Mouse (Mus musculus) central nervous system, embryonic 11.5 days (tissue): ENCODE data around the gene Olfr1120. TPM values are rescaled to one million over a fixed set of nuclear protein-coding genes. Genes with fewer than 3 reads are reported as not detected.

ENCODE experiments used
- polyA plus RNA-seq: library from polyadenylated mRNA; depleted of rRNA; stranded (reverse); fragments of >200 nt; gene quantifications from 2 replicates; pipeline ENCODE4 v1.2.3, GENCODE M21; 2012; rRNA removed

Olfr1120 gene
- polyA plus RNA-seq, result not detected in 2 replicates

GRCm38 (mm10) chr2:87354515-87354914 lies at the start of gene Olfr1120:
Gene Olfr1120 (plus strand): TSS chr2:87354815.

GRCm38 (mm10) chr2:87307281-87307680 lies 47.3 kb upstream of the Olfr1120 start, which contains the start of gene Olfr1118:
Gene Olfr1118 (plus strand): TSS chr2:87307581.

GRCm38 (mm10) chr2:87369595-87369994 lies 15.0 kb downstream of the Olfr1120 start, which contains the start of gene Olfr1121:
Gene Olfr1121 (plus strand): TSS chr2:87369895.

GRCm38 (mm10) chr2:87385549-87385948 lies 30.9 kb downstream of the Olfr1120 start, which contains the start of gene Olfr1122:
Gene Olfr1122 (plus strand): TSS chr2:87385849.

Other genes with a start within 250 kb of the Olfr1120 start
- not detected in 2 replicates for gene Olfr259, start 240.2 kb upstream of the Olfr1120 start, polyA plus RNA-seq
- not detected in 2 replicates for gene Olfr1110, start 214.5 kb upstream of the Olfr1120 start, polyA plus RNA-seq
- gene Olfr1111, start 202.2 kb upstream of the Olfr1120 start, polyA plus RNA-seq, result not detected in 2 replicates
- gene Olfr1112, start 167.0 kb upstream of the Olfr1120 start, polyA plus RNA-seq, result not detected in 2 replicates
- not detected in 2 replicates for gene Olfr1113, start 145.8 kb upstream of the Olfr1120 start, polyA plus RNA-seq
- not detected in 2 replicates for gene Olfr1115, start 106.8 kb upstream of the Olfr1120 start, polyA plus RNA-seq
- not detected in 2 replicates for gene Olfr1116, start 87.3 kb upstream of the Olfr1120 start, polyA plus RNA-seq
- gene Olfr1118, start 47.2 kb upstream of the Olfr1120 start, polyA plus RNA-seq, result not detected in 2 replicates
- not detected in 2 replicates for gene Olfr1121, start 15.1 kb downstream of the Olfr1120 start, polyA plus RNA-seq
- not detected in 2 replicates for gene Olfr1122, start 31.0 kb downstream of the Olfr1120 start, polyA plus RNA-seq
- gene Olfr1123, start 61.8 kb downstream of the Olfr1120 start, polyA plus RNA-seq, result not detected in 2 replicates
- not detected in 2 replicates for gene Olfr1124, start 75.5 kb downstream of the Olfr1120 start, polyA plus RNA-seq
- not detected in 2 replicates for gene Olfr1126, start 99.1 kb downstream of the Olfr1120 start, polyA plus RNA-seq
- gene Pramel7, start 142.3 kb downstream of the Olfr1120 start, polyA plus RNA-seq, result not detected in 2 replicates
- not detected in 2 replicates for gene Pramel6, start 151.8 kb downstream of the Olfr1120 start, polyA plus RNA-seq
- gene Olfr153, start 177.0 kb downstream of the Olfr1120 start, polyA plus RNA-seq, result not detected in 2 replicates
- gene Olfr1128, start 190.7 kb downstream of the Olfr1120 start, polyA plus RNA-seq, result not detected in 2 replicates
- gene Olfr1129, start 219.1 kb downstream of the Olfr1120 start, polyA plus RNA-seq, result not detected in 2 replicates